Mouse (Mus musculus): ENCODE results near the gene Add2.

DNA sequence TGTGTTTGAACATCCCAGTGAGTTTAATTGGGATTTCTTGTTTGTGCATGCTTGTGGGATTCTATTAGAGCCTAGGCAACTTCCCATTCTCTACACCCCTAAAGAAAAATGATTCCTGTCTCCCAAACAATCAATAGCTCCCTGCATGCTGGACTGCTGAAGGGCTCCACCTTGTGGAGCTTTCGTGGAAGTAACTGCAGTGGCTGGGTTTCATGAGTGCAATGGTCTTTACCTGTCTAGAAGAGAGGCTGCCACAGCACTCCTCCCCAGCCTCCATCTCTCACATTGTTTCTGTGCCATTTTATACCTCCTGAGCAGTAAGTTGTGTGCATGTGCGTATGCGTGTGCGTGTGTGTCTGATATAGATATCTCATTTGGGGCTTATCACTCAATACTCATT is 18.5 kb upstream of the Add2 start:
- peak; percentile 84 for TF ChIP-seq CTCF (conservative IDR thresholded peaks at IDR 0.05; ENCODE audit: insufficient read depth, insufficient read length, low read depth, low read length)
- TF ChIP-seq POLR2A (IDR thresholded peaks at IDR 0.05; ENCODE audit: low read depth, low read length), result no peak
